Mouse (Mus musculus) midbrain, embryonic 14.5 days (tissue): ENCODE data around the gene Gm4491. TPM values are rescaled to one million over a fixed set of nuclear protein-coding genes. Genes with fewer than 3 reads are reported as not detected.

ENCODE experiments used
- ATAC-seq: fragments of 200-750 bp; cut with Nextera tagmentation; 2 replicates; pipeline ENCODE4 v1.8.0; 2017; ENCODE audit warnings: moderate number of reproducible peaks, moderate library complexity; ENCODE audit not compliant: low FRiP score, low TSS enrichment
- DNase-seq: peaks from one replicate; pipeline ENCODE4 v3.0.0-alpha.2; 2015
- H3K27ac ChIP-seq: fragments of 300-500 bp; sonication (generic); replicated peaks from 2 replicates; pipeline ENCODE4 v1.5.1; 2014; ENCODE audit warnings: mild to moderate bottlenecking, low read depth, low read length, moderate library complexity
- H3K27me3 ChIP-seq: fragments of 300-500 bp; sonication (generic); 2 replicates; pipeline ENCODE4 v1.6.1; 2014; ENCODE audit warnings: low read length, control low read depth, mixed read lengths; ENCODE audit not compliant: control insufficient read depth, insufficient read depth
- H3K36me3 ChIP-seq: fragments of 300-500 bp; sonication (generic); 2 replicates; pipeline ENCODE4 v1.6.1; 2014; ENCODE audit warnings: low read length, control low read depth; ENCODE audit not compliant: control insufficient read depth, insufficient read depth
- H3K4me1 ChIP-seq: fragments of 300-500 bp; sonication (generic); 2 replicates; pipeline ENCODE4 v1.6.1; 2014; ENCODE audit warnings: mild to moderate bottlenecking, antibody characterized with exemption, low read length, control low read depth; ENCODE audit not compliant: control insufficient read depth, insufficient read depth
- H3K4me2 ChIP-seq: fragments of 300-500 bp; sonication (generic); 2 replicates; pipeline ENCODE4 v1.6.1; 2014; ENCODE audit warnings: mild to moderate bottlenecking, low read length, moderate library complexity
- H3K4me3 ChIP-seq: fragments of 300-500 bp; sonication (generic); replicated peaks from 2 replicates; pipeline ENCODE4 v1.5.1; 2014; ENCODE audit warnings: low read depth, low read length
- H3K9ac ChIP-seq: fragments of 300-500 bp; sonication (generic); replicated peaks from 2 replicates; pipeline ENCODE4 v1.6.1; 2014; ENCODE audit warnings: mild to moderate bottlenecking, low read length, moderate library complexity
- H3K9me3 ChIP-seq: fragments of 300-500 bp; sonication (generic); 2 replicates; pipeline ENCODE4 v1.6.1; 2016; ENCODE audit warnings: low read length, control low read depth, mixed read lengths; ENCODE audit not compliant: control insufficient read depth
- polyA plus RNA-seq: library from polyadenylated mRNA; unstranded; fragments of >200 nt; fragmentation: Nextera tagmentation; extraction: Ambion mirVana; gene quantifications from 2 replicates; pipeline ENCODE4 v1.2.1, GENCODE M21; 2014

Gm4491 gene
- polyA plus RNA-seq, 1 experiment from 2014 or later, result 0.22 TPM

DNA sequence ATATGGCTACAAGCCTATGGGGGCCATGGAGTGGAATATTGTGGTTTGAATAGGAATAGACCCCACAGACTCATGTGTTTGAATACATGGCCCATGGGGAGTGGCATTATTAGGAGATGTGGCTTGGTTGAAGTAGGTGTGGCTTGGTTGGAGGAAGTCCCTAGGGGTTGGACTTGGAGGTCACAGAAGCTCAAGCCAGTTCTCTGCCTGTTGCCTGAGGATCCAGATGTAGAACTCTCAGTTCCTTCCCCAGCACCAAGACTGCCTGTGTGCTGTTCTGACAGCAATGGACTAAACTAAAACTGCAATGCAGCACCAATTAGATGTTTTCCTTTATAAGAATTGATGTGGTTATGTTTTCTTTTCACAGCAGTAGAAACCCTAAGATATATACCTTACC is 49.6 kb downstream of the Gm4491 start:
- Histone ChIP-seq H3K9ac (no peak overlapping the region), H3K4me1 (no peaks in the 10 kb centered on the region), H3K27ac (no peak overlapping the region), H3K36me3 (no peaks in the 10 kb centered on the region), H3K9me3 (no peaks in the 10 kb centered on the region), H3K27me3 (no peaks in the 10 kb centered on the region), H3K4me3 (no peak overlapping the region), H3K4me2 (no peak overlapping the region)
- no peak for ATAC-seq
- DNase-seq, result no peak

Other genes starting within 250 kb of the Gm4491 start
- gene Zmym2, start 229.2 kb downstream of the Gm4491 start, polyA plus RNA-seq, result 61.3 and 68.7 TPM in 2 replicates
- not detected in 2 replicates for gene Gja3, start 57.8 kb downstream of the Gm4491 start, polyA plus RNA-seq
- 11.2 TPM in 1 of 2 replicates, not detected in the other for gene Gjb2, start 11.2 kb downstream of the Gm4491 start, polyA plus RNA-seq
- 0.77 and 9.8 TPM in 2 replicates for gene Gjb6, start 17.7 kb upstream of the Gm4491 start, polyA plus RNA-seq